Mouse (Mus musculus): ENCODE measurements around the gene Ggnbp2.

- no peak for TF ChIP-seq POLR2A (IDR thresholded peaks at IDR 0.05; ENCODE audit: control insufficient read depth, extremely low read depth, insufficient read depth, low read length, poor library complexity)
- peak; percentile 94 for TF ChIP-seq CTCF (IDR thresholded peaks at IDR 0.05; ENCODE audit: borderline replicate concordance, control insufficient read depth, extremely low read depth, insufficient read depth, low read length, poor library complexity)
Measured at GRCm38 (mm10) chr11:84797627-84798353, 72.8 kb downstream of the Ggnbp2 start.
